Mouse (Mus musculus) megakaryocyte, adult 5-6 weeks (primary cell): ENCODE measurements around the gene Kdm6a. TPM values are rescaled to one million over a fixed set of nuclear protein-coding genes. Genes with fewer than 3 reads are reported as not detected.
A peak's percentile ranks its signal among the peaks of the same experiment; 100 is the strongest.

Experiments used
- ATAC-seq: 2 replicates; pipeline ENCODE4 v1.8.0; 2016; ENCODE audit warnings: mild to moderate bottlenecking, inconsistent platforms; ENCODE audit not compliant: poor library complexity, severe bottlenecking
- total RNA-seq, 2 experiments: library from RNA; stranded (forward) in 1 of 2; stranded (reverse) in 1 of 2; fragments of 153-499, 151-499 nt in 1 of 2; fragments of 221-1000, 200-1000 nt in 1 of 2; gene quantifications; 2 replicates each; pipeline versions ENCODE4 v1.2.3 to v1.2.4; 2015 to 2017

The Kdm6a gene
- 40.7 and 51.9 TPM in 2 replicates for total RNA-seq (2015)
- total RNA-seq (2017), result 44.3 and 53.8 TPM in 2 replicates

DNA sequence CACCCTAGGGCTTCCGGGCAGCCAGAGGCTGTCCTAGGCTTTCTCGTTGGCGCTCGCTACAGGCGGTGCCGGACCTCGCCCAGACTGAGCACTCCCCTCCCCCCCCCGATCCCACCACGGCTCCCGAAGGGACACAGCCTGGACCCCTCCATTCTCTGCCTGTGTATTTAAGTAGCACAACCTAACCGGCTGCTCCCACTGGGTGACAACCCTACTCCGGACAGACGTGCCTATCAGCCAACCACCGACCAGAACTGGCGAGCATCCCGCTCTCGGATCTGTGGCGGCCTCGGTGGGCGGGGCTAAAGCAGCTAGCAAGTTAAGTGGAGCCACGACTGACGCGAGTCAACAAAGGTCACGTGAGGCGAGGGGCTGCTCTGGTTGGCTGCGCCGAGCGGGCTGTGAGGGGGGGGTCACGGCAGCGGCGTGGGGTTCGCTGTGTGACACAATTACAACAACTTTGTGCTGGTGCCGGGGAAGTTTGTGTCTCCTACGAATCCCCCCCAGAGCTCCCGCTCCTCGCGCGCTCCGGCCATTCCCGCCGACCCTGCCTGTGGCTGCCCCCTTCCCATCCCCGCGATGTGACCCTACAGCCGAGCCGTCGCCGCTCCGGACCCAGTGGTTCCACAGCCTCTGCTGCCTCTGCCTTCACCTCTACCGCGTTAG is at the start of gene Kdm6a:
Gene Kdm6a, plus strand, starts transcription at position 384 of the 666 bp plus-strand sequence.
- ATAC-seq, result peak; percentile 90

GRCm38 (mm10) chrX:18145557-18145956 is 16.8 kb upstream of the Kdm6a start, which contains the start of gene Dusp21:
Dusp21 (plus strand) TSS chrX:18145857.
- no peak for ATAC-seq

DNA sequence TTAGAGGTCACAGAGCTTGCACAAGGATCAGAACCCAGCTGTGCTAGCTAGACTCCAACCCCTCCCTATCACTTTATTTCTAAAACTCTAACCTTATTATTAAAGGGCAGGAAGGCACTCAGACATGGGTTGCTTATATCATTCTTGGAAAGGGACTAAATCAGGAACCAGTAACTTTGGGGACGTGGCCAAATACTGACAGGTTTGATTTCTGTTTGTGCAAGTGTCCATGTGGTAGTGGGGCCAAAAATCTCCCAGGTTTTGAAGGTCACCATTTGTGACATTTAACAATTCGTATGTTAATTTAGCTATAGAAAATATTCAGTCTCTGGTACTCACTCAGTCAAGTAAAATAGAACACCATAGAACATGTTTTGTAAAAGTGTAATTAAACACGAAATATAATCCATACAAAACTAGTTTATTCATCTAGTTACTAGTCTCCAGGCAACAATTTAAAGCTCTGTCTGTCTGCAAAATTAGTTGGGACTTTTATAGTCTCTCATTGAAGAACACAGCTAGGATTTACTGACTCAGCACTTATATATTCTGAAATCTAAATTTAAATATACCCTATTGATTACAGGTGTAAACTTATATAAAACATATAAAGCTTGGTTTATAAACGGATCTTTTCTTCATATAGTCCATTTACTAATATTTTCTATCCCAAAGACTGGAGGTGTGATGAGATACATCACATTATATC is 1.5 kb upstream of the Kdm6a start:
- ATAC-seq, result no peak

GRCm38 (mm10) chrX:18161796-18162191 is 581 bp upstream of the Kdm6a start:
- peak; percentile 17 for ATAC-seq

GRCm38 (mm10) chrX:18162861-18163731 is 721 bp downstream of the Kdm6a start:
- ATAC-seq, result peak; percentile 15; the same call in 1 of the 2 replicates

DNA sequence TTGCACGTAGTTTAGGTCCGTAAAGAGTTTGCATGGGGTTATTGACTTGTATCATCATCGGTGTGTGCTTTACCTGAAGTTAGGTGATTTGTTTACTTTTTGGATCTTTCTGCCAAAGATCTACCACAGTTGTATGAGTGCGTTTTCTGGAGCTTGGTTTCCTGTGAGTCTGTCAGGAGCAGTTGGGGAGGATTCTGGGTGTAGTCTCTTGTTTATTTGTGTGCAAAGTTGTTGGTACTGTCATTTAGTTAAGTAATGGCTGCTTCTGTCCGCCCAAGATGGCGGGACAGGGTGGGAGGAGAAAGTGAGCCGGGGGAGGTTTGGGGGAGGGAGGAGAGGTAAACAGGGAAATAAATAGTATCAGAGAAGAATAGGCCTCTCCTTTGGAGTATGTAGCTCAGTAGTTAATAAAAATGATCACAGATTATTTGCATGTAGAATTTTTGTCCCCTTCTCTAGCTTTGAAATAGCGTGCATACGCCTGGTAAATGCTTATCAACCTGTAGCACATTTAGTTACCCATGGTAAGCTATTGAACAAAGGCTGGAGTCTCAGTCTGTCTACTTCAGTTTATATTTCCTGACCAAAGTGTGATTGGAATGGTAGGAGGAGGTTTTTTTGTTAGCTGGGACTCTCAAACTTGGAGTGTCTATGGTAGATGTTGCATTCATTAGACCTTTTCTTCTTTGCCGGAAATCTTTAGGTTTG is 1.7 kb downstream of the Kdm6a start:
- ATAC-seq, result 0 out of 2 replicates have a peak, but pooled peaks have one; percentile 16

- ATAC-seq, result no peak
Observed at GRCm38 (mm10) chrX:18165121-18165520, 2.7 kb downstream of the Kdm6a start.

GRCm38 (mm10) chrX:18166961-18167360 is 4.6 kb downstream of the Kdm6a start:
- ATAC-seq, result no peak

- peak; percentile 47; the same call in 1 of the 2 replicates for ATAC-seq
Observed at GRCm38 (mm10) chrX:18168940-18169339, 6.6 kb downstream of the Kdm6a start.

GRCm38 (mm10) chrX:18174831-18175230 is 12.5 kb downstream of the Kdm6a start:
- ATAC-seq, result no peak

DNA sequence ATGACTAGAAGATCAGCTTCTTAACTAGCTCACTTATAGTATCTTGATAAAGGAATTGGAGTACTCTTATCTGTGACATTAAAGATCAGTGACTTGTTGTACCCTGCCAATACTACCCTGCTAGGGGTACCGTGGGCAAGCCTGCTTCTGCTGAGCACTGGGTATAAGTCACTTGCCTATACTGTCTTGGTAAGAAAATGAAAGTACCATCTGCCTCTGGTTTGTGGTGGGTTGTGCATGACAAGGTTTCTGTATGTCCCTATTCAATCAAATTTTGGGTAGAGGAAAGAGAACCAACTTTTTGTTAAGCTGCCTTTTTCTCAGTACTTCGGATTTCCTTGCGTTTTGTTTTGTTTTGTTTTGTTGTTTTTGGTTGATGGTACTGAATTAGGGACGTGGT is 15.4 kb downstream of the Kdm6a start:
- no peak for ATAC-seq

DNA sequence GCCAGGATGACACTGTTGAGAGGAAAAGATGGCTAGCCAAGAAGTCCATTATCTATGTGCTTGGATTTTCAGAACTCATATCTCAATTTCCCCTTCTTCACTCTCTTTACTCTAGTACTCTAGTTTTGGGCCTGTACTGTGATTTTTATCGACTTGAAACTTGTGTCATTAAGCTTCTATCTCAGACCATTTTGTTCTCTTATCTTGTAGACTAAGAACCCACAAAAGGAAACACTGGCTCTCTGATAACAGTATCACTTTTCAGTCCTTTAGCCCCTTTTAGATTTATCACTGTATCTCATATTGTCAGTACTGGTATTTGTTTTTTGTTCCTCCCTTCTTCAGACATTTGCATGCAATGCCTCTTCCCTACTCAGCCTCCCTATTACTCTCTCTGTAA is 17.1 kb downstream of the Kdm6a start:
- ATAC-seq, result no peak

DNA sequence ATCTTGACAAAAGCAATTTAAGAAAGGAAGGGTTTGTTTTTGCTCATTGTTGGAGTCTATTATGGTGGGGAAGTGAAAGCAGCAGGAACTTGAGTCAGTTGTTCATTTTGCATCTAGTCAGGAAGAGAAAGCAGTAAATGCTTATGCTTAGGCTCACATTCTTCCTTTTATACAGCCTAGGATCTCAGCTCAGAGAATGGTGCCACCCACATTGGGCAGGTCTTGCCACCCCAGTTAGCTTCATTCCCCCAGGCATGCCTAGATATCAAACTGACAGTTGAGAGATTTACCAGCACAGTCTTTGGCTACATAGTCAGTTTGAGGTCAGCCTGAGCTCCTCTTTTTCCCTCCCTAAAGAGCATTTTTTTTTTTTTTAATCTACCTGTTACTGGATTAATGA is 24.8 kb downstream of the Kdm6a start:
- ATAC-seq, result peak; percentile 81

DNA sequence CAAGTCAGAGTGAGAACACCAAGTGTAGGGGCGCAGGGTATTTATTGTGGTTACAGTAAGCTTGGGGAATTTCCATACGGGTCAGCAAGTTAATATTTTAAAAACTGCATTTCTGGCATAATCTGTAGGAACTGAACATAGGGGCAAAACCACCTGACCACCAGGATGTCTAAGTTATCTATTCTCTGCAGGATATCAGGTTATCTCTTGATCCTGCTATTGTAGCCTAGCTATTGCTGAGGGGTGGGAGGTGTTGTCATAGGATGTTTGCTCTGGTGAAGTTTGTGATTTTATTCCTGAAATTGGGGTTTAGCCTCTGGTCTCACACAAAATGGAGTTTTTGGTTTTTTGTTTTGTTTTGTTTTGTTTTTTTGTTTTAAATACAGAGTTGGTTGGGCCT is 25.9 kb downstream of the Kdm6a start:
- ATAC-seq, result no peak

- ATAC-seq, result peak; percentile 90
Observed at GRCm38 (mm10) chrX:18239572-18239971, 77.2 kb downstream of the Kdm6a start.

DNA sequence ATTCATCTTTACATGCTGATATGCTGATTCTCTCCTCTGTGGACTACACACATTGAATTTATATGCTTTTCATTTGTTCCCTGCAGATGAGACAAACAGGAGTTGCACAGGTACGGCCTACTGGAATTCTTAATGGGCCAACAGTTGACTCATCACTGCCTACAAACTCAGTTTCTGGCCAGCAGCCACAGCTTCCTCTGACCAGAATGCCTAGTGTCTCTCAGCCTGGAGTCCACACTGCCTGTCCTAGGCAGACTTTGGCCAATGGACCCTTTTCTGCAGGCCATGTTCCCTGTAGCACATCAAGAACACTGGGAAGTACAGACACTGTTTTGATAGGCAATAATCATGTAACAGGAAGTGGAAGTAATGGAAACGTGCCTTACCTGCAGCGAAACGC is 88.2 kb downstream of the Kdm6a start:
- no peak for ATAC-seq

DNA sequence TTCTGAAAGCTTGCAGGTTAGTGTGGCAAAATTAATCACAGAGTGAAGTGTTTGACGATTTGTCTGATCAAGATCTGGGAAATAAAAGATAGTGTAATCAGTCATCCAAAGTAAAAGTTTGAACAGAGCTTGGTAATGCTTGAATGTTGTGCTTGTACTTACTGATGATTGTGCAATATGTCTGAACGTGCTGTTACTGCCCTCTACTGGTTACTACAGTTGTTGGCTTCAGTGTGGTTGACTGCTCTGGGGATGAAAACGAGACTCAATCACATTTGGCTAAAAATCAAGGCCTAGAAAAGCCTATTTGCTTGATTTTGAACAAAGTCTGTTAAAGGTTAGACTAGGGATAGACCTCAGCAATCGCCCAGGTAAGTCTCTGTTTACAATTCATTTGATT is 92.4 kb downstream of the Kdm6a start:
- ATAC-seq, result peak; percentile 70

DNA sequence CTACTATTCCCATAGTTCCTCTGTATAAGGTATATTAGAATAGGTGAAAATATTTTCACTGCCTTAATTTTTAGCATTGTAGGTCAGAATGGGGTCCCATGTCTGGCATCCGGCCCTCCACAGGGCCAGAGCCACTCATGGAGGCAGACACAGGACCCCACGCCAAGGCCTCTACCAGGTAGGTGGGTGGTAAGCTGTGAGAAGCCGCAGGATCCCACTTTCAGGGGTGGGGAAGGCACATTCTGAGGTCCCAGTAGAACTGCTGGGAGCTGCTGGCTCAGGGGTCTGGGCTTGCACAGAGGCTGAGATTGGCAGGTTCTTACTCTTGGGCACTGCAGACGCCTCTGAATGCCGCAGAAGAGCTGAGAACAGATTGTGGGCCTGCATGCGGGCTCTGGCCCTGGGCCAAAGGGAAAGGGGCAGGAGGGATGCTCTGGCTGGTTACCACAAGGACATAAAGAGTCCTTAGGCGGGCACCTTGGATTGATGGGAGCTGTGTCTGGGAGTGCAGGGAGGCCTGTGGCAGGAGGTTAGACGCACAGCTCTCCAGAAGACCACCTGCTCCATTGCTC is 95.9 kb downstream of the Kdm6a start:
- ATAC-seq, result no peak

GRCm38 (mm10) chrX:18278561-18278960 is 116.2 kb downstream of the Kdm6a start:
- ATAC-seq, result no peak

DNA sequence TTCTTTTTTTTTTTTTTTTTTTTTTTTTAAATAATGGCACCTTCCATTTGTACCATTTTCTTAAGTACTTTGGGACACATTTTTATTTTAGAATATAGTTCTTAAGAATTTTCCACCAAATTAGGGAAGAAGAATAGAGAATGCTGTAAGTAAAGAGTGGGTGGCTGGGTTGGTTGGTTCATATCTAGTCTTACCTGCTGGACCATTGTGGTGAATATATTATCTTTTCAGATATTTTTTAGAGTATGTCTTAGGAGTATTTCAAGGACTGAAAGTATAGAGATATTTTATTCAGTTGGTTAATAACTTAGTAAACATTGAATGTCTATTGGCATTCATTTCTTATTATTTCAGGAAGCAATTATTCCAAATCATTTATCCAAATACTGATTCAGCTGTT is 117.8 kb downstream of the Kdm6a start:
- ATAC-seq, result no peak
